Mouse (Mus musculus): ENCODE measurements around the gene Grip1.

Gene Grip1

GRCm38 (mm10) chr10:119752361-119752798, 298.8 kb downstream of the Grip1 start:
- no peak for DNase-seq (ENCODE audit: low spot score in 2 of 2)

DNA sequence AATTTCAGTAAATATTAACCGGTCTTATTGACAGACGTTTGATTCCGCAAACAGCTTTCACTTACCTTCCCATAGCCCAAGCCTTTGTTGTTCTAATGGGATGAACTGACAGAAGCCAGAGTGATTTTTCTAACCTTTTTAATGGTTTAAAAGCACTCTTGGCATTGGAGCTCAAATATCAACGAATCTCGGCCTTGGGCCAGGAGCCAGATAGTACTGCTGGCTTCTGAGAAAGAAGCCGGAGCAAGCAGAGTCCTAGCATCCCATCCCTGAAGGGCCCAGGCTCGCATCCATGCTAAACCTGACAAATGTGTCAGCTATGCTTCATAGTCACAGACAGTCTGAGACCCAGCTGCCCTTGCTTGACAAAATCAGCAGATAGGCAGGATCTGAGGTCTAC, 302.6 kb downstream of the Grip1 start:
- no peak for DNase-seq (ENCODE audit: low spot score in 2 of 2)

DNA sequence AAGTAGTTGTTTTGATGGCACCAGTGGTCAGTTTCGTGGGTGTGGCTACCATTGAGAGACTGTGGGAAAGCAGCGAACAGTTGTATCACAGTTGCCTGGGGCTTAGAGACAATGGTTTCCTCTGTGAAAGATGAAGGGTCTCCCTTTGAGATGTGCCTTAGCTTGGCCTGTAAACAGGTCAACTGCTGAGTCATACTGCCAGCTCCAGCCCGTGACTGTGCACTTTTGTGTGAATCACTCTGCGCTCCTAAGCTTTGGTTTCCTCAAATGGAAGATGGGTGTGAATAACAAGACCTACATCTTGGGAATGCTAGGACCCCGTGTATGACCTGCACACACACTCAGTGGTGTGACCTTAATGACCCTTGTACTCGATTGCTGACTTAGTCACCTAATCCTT, 303.6 kb downstream of the Grip1 start:
- DNase-seq (ENCODE audit: low spot score in 2 of 2) = no peak

DNA sequence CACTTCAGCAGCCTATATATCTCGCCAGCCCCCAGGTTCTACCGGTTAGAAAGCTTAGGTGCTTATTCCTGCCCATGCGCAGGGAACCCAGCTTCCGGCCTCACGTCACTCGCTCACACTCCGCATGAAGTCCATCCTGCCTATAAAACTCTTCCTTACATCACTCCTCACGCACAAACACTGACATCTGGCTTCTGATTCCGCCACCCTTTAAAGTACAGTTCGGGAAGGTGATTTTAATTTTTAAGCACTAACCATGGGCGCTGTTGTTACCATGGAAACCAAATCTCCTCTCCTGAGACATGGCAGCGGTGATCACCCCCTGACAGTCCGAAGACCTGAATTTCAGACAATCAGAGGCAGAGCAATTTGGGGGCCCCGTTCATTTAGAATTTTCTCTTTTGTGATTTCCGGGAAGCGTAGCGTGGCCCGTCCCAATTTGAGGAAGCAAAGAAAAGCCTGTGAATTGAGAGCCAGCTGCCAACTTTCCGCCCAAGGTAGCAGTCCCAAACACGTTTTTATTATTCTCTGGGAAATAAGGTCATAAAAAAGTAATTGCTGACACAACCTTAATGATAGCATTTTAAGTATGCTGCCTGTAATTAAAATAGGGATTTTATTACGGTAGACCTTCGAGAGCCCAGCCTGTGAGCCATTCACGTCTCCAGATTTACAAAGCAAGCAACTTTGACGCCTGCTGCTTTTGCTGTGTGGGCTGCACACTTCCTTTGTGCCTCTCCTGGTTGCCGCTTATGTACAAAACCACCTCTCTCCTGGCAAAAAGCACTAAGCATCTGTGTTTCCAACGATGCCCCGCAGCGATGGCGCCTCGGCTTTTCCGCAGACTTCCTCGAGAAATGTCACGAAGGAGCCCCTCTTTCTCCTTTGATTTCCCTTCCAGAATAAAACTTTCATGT, 308.1 kb downstream of the Grip1 start:
- DNase-seq (ENCODE audit: low spot score in 2 of 2) = no peak

GRCm38 (mm10) chr10:119778871-119779270, 325.2 kb downstream of the Grip1 start:
- DNase-seq (ENCODE audit: low spot score in 2 of 2) = no peak

- DNase-seq (ENCODE audit: low spot score in 2 of 2) = no peak
These were observed 326.0 kb downstream of the Grip1 start for GRCm38 (mm10) chr10:119779657-119780056.

- DNase-seq (ENCODE audit: low spot score in 2 of 2) = no peak
These were observed 336.9 kb downstream of the Grip1 start for GRCm38 (mm10) chr10:119790507-119790906.

- DNase-seq (ENCODE audit: low spot score in 2 of 2) = no peak
These were observed 348.8 kb downstream of the Grip1 start for GRCm38 (mm10) chr10:119802421-119802820.

DNA sequence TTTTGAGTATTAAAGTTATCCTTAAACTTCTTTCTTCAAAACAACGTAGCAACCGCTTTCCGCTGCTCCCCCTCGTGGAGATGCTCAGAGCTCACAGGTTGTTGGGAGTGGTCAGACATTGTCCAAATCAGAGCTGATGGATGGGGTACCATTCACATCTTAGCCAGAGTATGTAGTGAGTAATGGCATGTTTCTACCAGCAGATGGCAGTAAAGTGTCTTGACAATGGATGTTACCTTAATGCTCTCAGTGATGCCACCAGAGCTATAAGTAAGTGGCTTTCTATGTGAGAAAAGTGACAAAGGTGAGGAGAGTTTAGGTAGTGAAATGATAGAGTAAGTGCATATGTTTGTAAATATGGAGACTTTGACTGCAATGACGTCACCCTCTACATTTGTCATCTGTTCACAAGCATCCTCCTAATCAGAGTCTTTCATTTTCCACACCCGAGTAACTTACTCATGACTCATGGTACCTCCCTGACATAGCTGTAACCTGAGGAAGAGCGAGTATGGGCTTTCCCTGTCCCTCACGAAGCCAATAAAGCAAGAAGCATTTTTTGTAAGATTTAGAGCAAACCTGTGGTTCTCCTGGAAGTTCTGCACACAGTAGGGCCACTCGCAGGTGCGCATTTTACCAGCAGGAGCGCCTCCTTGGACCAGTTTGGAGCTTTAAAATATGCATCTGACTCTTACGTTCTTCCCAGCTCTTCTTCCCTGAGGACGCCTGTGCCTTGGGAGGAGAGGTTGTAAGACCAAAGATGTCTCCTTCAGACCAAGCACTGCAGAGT, 350.2 kb downstream of the Grip1 start:
- DNase-seq (ENCODE audit: low spot score in 2 of 2) = peak in 1 of 2 experiments; percentile 8

- DNase-seq (ENCODE audit: low spot score in 2 of 2) = no peak
These were observed 350.8 kb downstream of the Grip1 start for GRCm38 (mm10) chr10:119804423-119804814.

DNA sequence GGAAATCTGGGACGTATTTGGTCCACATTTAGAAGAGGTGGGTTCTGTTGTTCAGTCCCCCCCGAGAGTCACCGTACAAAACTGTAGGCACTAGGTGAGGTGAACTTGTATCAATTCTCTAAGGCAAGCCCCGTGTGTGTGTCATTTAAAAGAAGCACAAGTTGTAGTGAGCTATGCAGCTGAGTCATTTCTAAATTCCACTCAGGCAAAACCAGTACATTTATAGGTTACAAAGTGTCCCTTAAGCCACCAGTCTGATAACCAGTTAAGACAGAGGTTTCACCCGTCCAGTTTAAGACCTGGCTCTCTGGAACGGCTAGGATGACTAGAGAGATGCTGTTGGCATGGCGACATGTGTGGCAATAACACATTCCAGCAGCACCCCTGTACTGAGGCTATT, 351.5 kb downstream of the Grip1 start:
- no peak for DNase-seq (ENCODE audit: low spot score in 2 of 2)

GRCm38 (mm10) chr10:119806151-119806550, 352.5 kb downstream of the Grip1 start:
- DNase-seq (ENCODE audit: low spot score in 2 of 2) = no peak

- no peak for DNase-seq (ENCODE audit: low spot score in 2 of 2)
These were observed 354.8 kb downstream of the Grip1 start for GRCm38 (mm10) chr10:119808384-119808783.

DNA sequence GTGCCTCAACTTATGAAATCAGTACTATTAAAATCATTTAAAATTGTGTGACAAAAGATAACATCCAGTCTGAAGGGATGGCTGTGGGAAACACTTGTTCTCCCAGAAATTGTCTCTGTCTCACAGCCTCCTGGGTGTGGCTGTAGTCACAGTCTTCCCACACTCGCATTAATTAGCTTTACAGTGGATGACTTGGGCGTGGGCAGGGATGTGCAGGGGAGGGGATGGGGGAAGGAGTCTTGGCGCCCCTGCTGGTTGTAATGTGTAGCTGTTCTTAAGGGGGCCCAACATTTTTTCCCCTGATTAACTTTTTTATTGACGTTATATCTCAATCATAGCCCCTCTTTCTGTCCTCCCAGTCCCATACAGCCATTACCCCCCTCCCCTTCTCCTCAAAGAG, 360.5 kb downstream of the Grip1 start:
- DNase-seq (ENCODE audit: low spot score in 2 of 2) = no peak

DNA sequence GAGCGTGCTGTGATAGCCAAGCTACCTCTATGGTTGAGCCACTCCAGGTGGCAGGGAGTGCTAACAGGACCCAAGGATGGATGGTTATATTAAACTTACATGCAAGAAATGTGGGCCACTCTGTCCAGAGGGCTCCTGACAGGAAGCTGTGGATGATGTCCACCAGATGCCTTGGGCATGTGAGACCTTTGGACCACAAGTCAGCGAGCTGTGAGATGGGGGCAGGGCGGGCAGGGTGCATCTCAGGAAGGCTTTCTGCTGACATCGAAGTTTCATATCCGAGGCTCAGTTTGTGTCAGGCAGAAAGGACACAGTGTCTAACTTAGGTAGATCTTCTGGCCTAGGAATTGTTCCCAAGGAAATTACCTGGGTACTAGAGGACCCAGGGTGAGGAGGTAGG, 362.4 kb downstream of the Grip1 start:
- DNase-seq (ENCODE audit: low spot score in 2 of 2) = no peak

DNA sequence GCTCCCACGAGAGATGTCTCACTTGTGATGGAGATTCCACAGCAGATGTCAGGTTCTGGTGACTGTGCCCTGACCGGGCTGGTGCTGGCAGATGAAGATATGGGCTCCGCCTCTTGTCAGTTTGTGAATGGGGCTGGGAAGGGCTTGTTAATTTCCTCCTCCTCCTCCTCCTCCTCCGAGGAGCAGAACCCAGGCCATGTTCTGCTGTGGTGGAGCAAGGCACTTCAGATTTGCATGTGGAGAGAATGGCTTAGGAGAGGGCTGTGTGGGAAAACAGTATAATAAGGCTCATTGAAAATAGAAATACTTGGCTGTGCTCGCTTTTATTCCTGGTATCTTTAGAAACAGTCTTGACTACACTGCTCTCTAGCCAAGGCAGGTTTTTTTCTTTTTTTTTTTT, 364.8 kb downstream of the Grip1 start:
- no peak for DNase-seq (ENCODE audit: low spot score in 2 of 2)

GRCm38 (mm10) chr10:119819102-119819681, 365.6 kb downstream of the Grip1 start:
- DNase-seq (ENCODE audit: low spot score in 2 of 2) = no peak

- DNase-seq (ENCODE audit: low spot score in 2 of 2) = no peak
These were observed 366.1 kb downstream of the Grip1 start for GRCm38 (mm10) chr10:119819740-119820139.

DNA sequence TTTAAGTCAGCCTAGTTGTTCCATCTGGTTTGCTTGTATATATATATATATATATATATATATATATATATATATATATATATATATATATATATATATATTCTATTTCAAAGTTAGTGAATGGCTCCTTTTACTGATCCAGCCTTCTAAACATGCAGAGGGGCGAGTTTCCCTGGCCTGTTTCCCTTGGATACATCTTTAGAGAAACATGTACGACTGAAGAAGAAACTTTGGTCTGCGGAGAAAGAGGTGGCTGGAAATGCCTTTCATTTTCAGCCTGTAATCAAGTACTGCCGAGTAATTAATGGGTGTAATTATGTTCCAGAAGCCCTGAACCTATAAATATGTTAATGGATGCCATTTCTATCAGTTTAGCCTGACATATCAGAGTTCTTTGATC, 366.8 kb downstream of the Grip1 start:
- DNase-seq (ENCODE audit: low spot score in 2 of 2) = no peak

GRCm38 (mm10) chr10:119823691-119824090, 370.1 kb downstream of the Grip1 start:
- no peak for DNase-seq (ENCODE audit: low spot score in 2 of 2)

GRCm38 (mm10) chr10:119824521-119824920, 370.9 kb downstream of the Grip1 start:
- no peak for DNase-seq (ENCODE audit: low spot score in 2 of 2)

GRCm38 (mm10) chr10:119830388-119830956, 376.8 kb downstream of the Grip1 start:
- no peak for DNase-seq (ENCODE audit: low spot score in 2 of 2)
